In the genomic region with DNA sequence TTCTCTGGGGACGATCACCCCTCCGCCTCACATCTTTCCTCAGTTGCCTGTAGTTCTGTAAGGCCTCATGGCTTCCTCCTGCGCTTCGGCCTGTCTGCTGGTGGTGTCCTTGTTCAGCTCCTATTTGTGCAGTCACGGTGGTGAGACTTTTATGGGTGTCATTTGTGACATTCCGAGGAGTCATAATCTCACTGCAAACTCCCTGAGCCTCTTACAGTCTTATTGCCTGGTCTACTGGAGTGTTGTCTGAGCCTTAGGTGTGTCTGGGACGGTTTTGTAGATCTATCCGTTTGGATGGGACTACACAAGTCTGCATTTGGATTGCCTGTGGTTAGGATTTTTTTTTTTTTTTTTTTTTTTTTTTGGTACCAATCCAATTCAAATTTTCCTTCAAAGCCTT, we compare ENCODE assay signal across 28 mouse cellular contexts. TPM values are rescaled to one million over a fixed set of nuclear protein-coding genes. Genes with fewer than 3 reads are reported as not detected.
"Had no signal": no experiment of that assay in that cellular context is flagged by ENCODE, and none has a peak within 500 bp of the region (broad histone marks: within the 10 kb centered on the region; RNA-seq: fewer than 3 reads in every experiment).

No protein-coding gene starts in this region.

- H3K4me2 ChIP-seq: heart, embryonic 12.5 days; hindbrain, embryonic 12.5 days; hindbrain, embryonic 14.5 days; kidney, embryonic 15.5 days; limb, embryonic 12.5 days; liver, embryonic 11.5 days had no signal

- H3K27me3 ChIP-seq: heart, embryonic 12.5 days; hindbrain, embryonic 12.5 days; kidney, embryonic 15.5 days; limb, embryonic 12.5 days had no signal

- H3K9me3 ChIP-seq: heart, embryonic 10.5 days; heart, embryonic 12.5 days; hindbrain, embryonic 10.5 days; hindbrain, embryonic 12.5 days; kidney, embryonic 15.5 days; limb, embryonic 10.5 days; limb, embryonic 12.5 days had no signal

- H3K9ac ChIP-seq: heart, embryonic 12.5 days; hindbrain, embryonic 12.5 days; hindbrain, embryonic 14.5 days; kidney, embryonic 15.5 days; limb, embryonic 12.5 days had no signal

- DNase-seq: gastrocnemius, postnatal 14 days; gastrocnemius, postnatal 36 days; heart, adult 11 months; heart, postnatal 10 days; heart, postnatal 4 days; kidney, adult 11 months; kidney, adult 2 months; kidney, adult 9 months; kidney, postnatal 14 days; kidney, postnatal 36 days; layer of hippocampus, adult 9-11 months; layer of hippocampus, postnatal 36 days; liver had no signal

- H3K27ac ChIP-seq: heart, embryonic 10.5 days; hindbrain, embryonic 10.5 days; hindbrain, embryonic 12.5 days; hindbrain, embryonic 14.5 days; kidney, embryonic 15.5 days; kidney, postnatal 0 days; left cerebral cortex, adult 2 months; limb, embryonic 10.5 days; limb, embryonic 12.5 days had no signal

- H3K4me1 ChIP-seq: heart, embryonic 10.5 days; heart, embryonic 12.5 days; hindbrain, embryonic 10.5 days; hindbrain, embryonic 12.5 days; kidney, embryonic 15.5 days; limb, embryonic 10.5 days; limb, embryonic 12.5 days had no signal

- ATAC-seq: hindbrain, embryonic 16.5 days; inflammation-experienced regulatory T-cells, adult 6 months had no signal

- H3K4me3 ChIP-seq: heart, embryonic 10.5 days; heart, embryonic 12.5 days; hindbrain, embryonic 10.5 days; hindbrain, embryonic 12.5 days; kidney, embryonic 15.5 days; left cerebral cortex, adult 2 months; limb, embryonic 10.5 days; limb, embryonic 12.5 days had no signal

RNA-seq across cellular contexts. Expression of a gene that starts 18.1 kb away (rescaled TPM):
- total RNA-seq: layer of hippocampus, adult 18-20 months; layer of hippocampus, postnatal 36 days; left cerebral cortex, postnatal 14 days had no signal
